Mouse (Mus musculus): ENCODE data around the gene Thrb.

- no peak for TF ChIP-seq CTCF (IDR thresholded peaks at IDR 0.05; ENCODE audit: low read depth)
- no peak for TF ChIP-seq EP300 (IDR thresholded peaks at IDR 0.05; ENCODE audit: low read depth)
Measured at GRCm38 (mm10) chr14:17915556-17915955, 255.5 kb downstream of the Thrb start.

All from liver, embryonic 14.5 days (tissue).